Mouse (Mus musculus) CH12.LX (cell line): Measurements from ENCODE around the gene Cfap161. TPM values are rescaled to one million over a fixed set of nuclear protein-coding genes. Genes with fewer than 3 reads are reported as not detected.
A peak's percentile ranks its signal among the peaks of the same experiment; 100 is the strongest.

Experiments used
- DNase-seq: peaks from one replicate; pipeline ENCODE4 v3.0.0-alpha.2; 2013; ENCODE audit errors: extremely low read depth
- H3K27ac ChIP-seq: 2 replicates; pipeline ENCODE4 v1.5.1; 2012; ENCODE audit warnings: low read depth, mild to moderate bottlenecking, control low read depth, moderate library complexity; ENCODE audit not compliant: insufficient read depth
- H3K27me3 ChIP-seq: replicated peaks from 2 replicates; pipeline ENCODE3; 2012; ENCODE audit warnings: inconsistent platforms
- H3K36me3 ChIP-seq, 2 experiments: replicated peaks in 1 of 2; 2 replicates each; pipeline versions ENCODE3 to v1.6.1; 2012; ENCODE audit warnings: inconsistent platforms in 1 of 2, low read length in 1 of 2, mild to moderate bottlenecking in 1 of 2, mixed read lengths in 1 of 2, moderate library complexity in 1 of 2; ENCODE audit not compliant: control insufficient read depth in 1 of 2, insufficient read depth in 1 of 2
- H3K4me1 ChIP-seq, 2 experiments: 2 replicates each; pipeline ENCODE4 v1.6.1; 2012; ENCODE audit warnings: inconsistent platforms in 1 of 2, moderate library complexity in 1 of 2; ENCODE audit not compliant: insufficient read depth in 2 of 2, control insufficient read depth in 1 of 2
- H3K4me2 ChIP-seq: 2 replicates; pipeline ENCODE4 v1.6.1; 2012; ENCODE audit warnings: low read depth, mild to moderate bottlenecking, control low read depth; ENCODE audit not compliant: poor library complexity, insufficient read depth, severe bottlenecking
- H3K4me3 ChIP-seq, 3 experiments: fragments of 150-350 bp in 1 of 3; sonication (generic) in 1 of 3; replicated peaks in 1 of 3; 2 replicates each; pipeline versions ENCODE3 to v1.5.1; 2011 to 2012; ENCODE audit warnings: low read depth in 2 of 3, low read length in 2 of 3, mild to moderate bottlenecking in 2 of 3, moderate library complexity in 2 of 3, control low read depth in 1 of 3, improper control_type of control experiment in 1 of 3, inconsistent platforms in 1 of 3, mixed read lengths in 1 of 3; ENCODE audit not compliant: poor library complexity in 1 of 3
- H3K79me2 ChIP-seq: replicated peaks from 2 replicates; pipeline ENCODE4 v1.6.1; 2012; ENCODE audit warnings: mild to moderate bottlenecking, moderate library complexity; ENCODE audit not compliant: control insufficient read depth, poor library complexity, insufficient read depth, severe bottlenecking; ENCODE audit errors: extremely low read depth
- H3K9ac ChIP-seq: 2 replicates; pipeline ENCODE4 v1.6.1; 2012; ENCODE audit warnings: low read depth, mild to moderate bottlenecking, control low read depth, moderate library complexity; ENCODE audit not compliant: insufficient read depth
- H3K9me3 ChIP-seq: replicated peaks from 2 replicates; pipeline ENCODE3; 2012; ENCODE audit warnings: low read length, inconsistent platforms, mixed read lengths
- BHLHE40 ChIP-seq: IDR thresholded peaks from 2 replicates; pipeline ENCODE4 v1.6.1; 2011; ENCODE audit warnings: mild to moderate bottlenecking, low read depth, low read length, improper control_type of control experiment
- CHD2 ChIP-seq: IDR thresholded peaks from 2 replicates; pipeline ENCODE4 v1.6.1; 2011; ENCODE audit warnings: low read length, improper control_type of control experiment
- CTCF ChIP-seq, 2 experiments: IDR thresholded peaks in 1 of 2; conservative IDR thresholded peaks in 1 of 2; 2 replicates each; pipeline ENCODE4 v1.5.1; 2011 to 2012; ENCODE audit warnings: low read depth in 2 of 2, low read length in 2 of 2, improper control_type of control experiment in 1 of 2, inconsistent platforms in 1 of 2, mild to moderate bottlenecking in 1 of 2, moderate library complexity in 1 of 2
- E2F4 ChIP-seq: IDR thresholded peaks from 2 replicates; pipeline ENCODE4 v1.6.1; 2011; ENCODE audit warnings: low read depth, low read length, improper control_type of control experiment; ENCODE audit not compliant: insufficient replicate concordance
- ELF1 ChIP-seq: IDR thresholded peaks from 2 replicates; pipeline ENCODE4 v1.6.1; 2014; ENCODE audit warnings: low read depth, mild to moderate bottlenecking, inconsistent platforms, low read length, improper control_type of control experiment
- EP300 ChIP-seq: IDR thresholded peaks from 2 replicates; pipeline ENCODE4 v1.6.1; 2011; ENCODE audit warnings: low read length, improper control_type of control experiment
- ETS1 ChIP-seq: conservative IDR thresholded peaks from 2 replicates; pipeline ENCODE4 v1.6.1; 2012; ENCODE audit warnings: low read depth, mild to moderate bottlenecking, inconsistent platforms, low read length, improper control_type of control experiment, moderate library complexity
- GABPA ChIP-seq: IDR thresholded peaks from 2 replicates; pipeline ENCODE4 v1.6.1; 2012; ENCODE audit warnings: low read depth, low read length, improper control_type of control experiment, inconsistent platforms; ENCODE audit not compliant: insufficient replicate concordance
- HCFC1 ChIP-seq: IDR thresholded peaks from 2 replicates; pipeline ENCODE4 v1.6.1; 2012; ENCODE audit warnings: low read depth, mild to moderate bottlenecking, inconsistent platforms, low read length, improper control_type of control experiment
- IRF4 ChIP-seq: IDR thresholded peaks from 2 replicates; pipeline ENCODE4 v1.6.1; 2014; ENCODE audit warnings: low read depth, mild to moderate bottlenecking, inconsistent platforms, low read length, improper control_type of control experiment
- JUN ChIP-seq: IDR thresholded peaks from 2 replicates; pipeline ENCODE4 v1.6.1; 2011; ENCODE audit warnings: low read depth, mild to moderate bottlenecking, low read length, improper control_type of control experiment, moderate library complexity; ENCODE audit not compliant: insufficient read depth
- JUND ChIP-seq: conservative IDR thresholded peaks from 2 replicates; pipeline ENCODE4 v1.6.1; 2011; ENCODE audit warnings: low read depth, low read length, improper control_type of control experiment
- KAT2A ChIP-seq: IDR thresholded peaks from 2 replicates; pipeline ENCODE4 v1.6.1; 2012; ENCODE audit warnings: low read length, improper control_type of control experiment, inconsistent platforms; ENCODE audit not compliant: insufficient replicate concordance
- MAZ ChIP-seq: IDR thresholded peaks from 2 replicates; pipeline ENCODE4 v1.6.1; 2012; ENCODE audit warnings: low read depth, mild to moderate bottlenecking, inconsistent platforms, low read length, improper control_type of control experiment, moderate library complexity
- MEF2A ChIP-seq: IDR thresholded peaks from 2 replicates; pipeline ENCODE4 v1.6.1; 2014; ENCODE audit warnings: low read depth, mild to moderate bottlenecking, inconsistent platforms, low read length, improper control_type of control experiment, borderline replicate concordance
- MXI1 ChIP-seq: IDR thresholded peaks from 2 replicates; pipeline ENCODE4 v1.6.1; 2011; ENCODE audit warnings: mild to moderate bottlenecking, low read depth, low read length, improper control_type of control experiment
- MYC ChIP-seq: IDR thresholded peaks from 2 replicates; pipeline ENCODE4 v1.6.1; 2011; ENCODE audit warnings: low read depth, mild to moderate bottlenecking, improper control_type of control experiment, low read length
- NELFE ChIP-seq: IDR thresholded peaks from 2 replicates; pipeline ENCODE4 v1.6.1; 2011; ENCODE audit warnings: low read depth, low read length, improper control_type of control experiment
- NRF1 ChIP-seq: IDR thresholded peaks from 2 replicates; pipeline ENCODE4 v1.6.1; 2014; ENCODE audit warnings: low read depth, mild to moderate bottlenecking, inconsistent platforms, low read length, improper control_type of control experiment, moderate library complexity
- POLR2A ChIP-seq: IDR thresholded peaks from 2 replicates; pipeline ENCODE4 v1.6.1; 2011; ENCODE audit warnings: low read depth, mild to moderate bottlenecking, improper control_type of control experiment, low read length
- POLR2AphosphoS2 ChIP-seq: IDR thresholded peaks from 2 replicates; pipeline ENCODE4 v1.6.1; 2011; ENCODE audit warnings: low read depth, low read length, improper control_type of control experiment
- RAD21 ChIP-seq: IDR thresholded peaks from 2 replicates; pipeline ENCODE4 v1.6.1; 2011; ENCODE audit warnings: low read depth, mild to moderate bottlenecking, low read length, improper control_type of control experiment, moderate library complexity
- RCOR1 ChIP-seq: conservative IDR thresholded peaks from 2 replicates; pipeline ENCODE4 v1.6.1; 2012; ENCODE audit warnings: low read depth, mild to moderate bottlenecking, inconsistent platforms, low read length, improper control_type of control experiment
- SMC3 ChIP-seq: IDR thresholded peaks from 2 replicates; pipeline ENCODE4 v1.6.1; 2011; ENCODE audit warnings: low read depth, low read length, improper control_type of control experiment
- TBP ChIP-seq: conservative IDR thresholded peaks from 2 replicates; pipeline ENCODE4 v1.6.1; 2011; ENCODE audit warnings: low read depth, low read length, improper control_type of control experiment
- TCF12 ChIP-seq: IDR thresholded peaks from 2 replicates; pipeline ENCODE4 v1.6.1; 2014; ENCODE audit warnings: low read depth, mild to moderate bottlenecking, inconsistent platforms, low read length, improper control_type of control experiment
- UBTF ChIP-seq: IDR thresholded peaks from 2 replicates; pipeline ENCODE4 v1.6.1; 2012; ENCODE audit warnings: low read depth, mild to moderate bottlenecking, inconsistent platforms, low read length, improper control_type of control experiment, moderate library complexity
- USF1 ChIP-seq: IDR thresholded peaks from 2 replicates; pipeline ENCODE4 v1.6.1; 2014; ENCODE audit warnings: low read depth, mild to moderate bottlenecking, inconsistent platforms, low read length, improper control_type of control experiment
- USF2 ChIP-seq: conservative IDR thresholded peaks from 2 replicates; pipeline ENCODE4 v1.6.1; 2011; ENCODE audit warnings: low read depth, low read length, improper control_type of control experiment
- ZC3H11A ChIP-seq: IDR thresholded peaks from 2 replicates; pipeline ENCODE4 v1.6.1; 2012; ENCODE audit warnings: low read depth, mild to moderate bottlenecking, inconsistent platforms, low read length, improper control_type of control experiment
- ZMIZ1 ChIP-seq: IDR thresholded peaks from 2 replicates; pipeline ENCODE4 v1.6.1; 2012; ENCODE audit warnings: low read depth, mild to moderate bottlenecking, inconsistent platforms, low read length, improper control_type of control experiment
- ZNF384 ChIP-seq: IDR thresholded peaks from 2 replicates; pipeline ENCODE4 v1.6.1; 2012; ENCODE audit warnings: low read depth, low read length, improper control_type of control experiment, inconsistent platforms
- dilution Hi-C: fragments of 300-500 bp; cut with MboI; formaldehyde crosslinking; loops from 2 replicates; pipeline ENCODE4 v1.14.3; 2020; ENCODE audit warnings: low sequenced_read_pairs; ENCODE audit not compliant: extremely low pct_unique_long_range_greater_than_20kb, extremely low pct_ligation_motif_present
- in situ Hi-C: fragments of 300-500 bp; cut with MboI; formaldehyde crosslinking; loops from 3 replicates; pipeline ENCODE4 v1.14.3; 2019; ENCODE audit warnings: low sequenced_read_pairs, low pct_ligation_motif_present, low pct_unique_long_range_greater_than_20kb, mixed read lengths
- polyA plus RNA-seq: library from polyadenylated mRNA; unstranded; fragments of >175 nt; gene quantifications from 2 replicates; pipeline ENCODE4 v1.2.1, GENCODE M21; 2012; ENCODE audit warnings: low read depth; ENCODE audit not compliant: insufficient read length
- total RNA-seq, 2 experiments: library from RNA; depleted of rRNA; stranded (reverse); fragments of 300-350 nt in 1 of 2; fragments of >200 nt in 1 of 2; gene quantifications; 2 replicates each; pipeline ENCODE4 v1.2.3; 2012 to 2014

Gene Cfap161
- total and polyA plus RNA-seq, 3 experiments, result 0.08 to 0.42 (median 0.17) TPM

DNA sequence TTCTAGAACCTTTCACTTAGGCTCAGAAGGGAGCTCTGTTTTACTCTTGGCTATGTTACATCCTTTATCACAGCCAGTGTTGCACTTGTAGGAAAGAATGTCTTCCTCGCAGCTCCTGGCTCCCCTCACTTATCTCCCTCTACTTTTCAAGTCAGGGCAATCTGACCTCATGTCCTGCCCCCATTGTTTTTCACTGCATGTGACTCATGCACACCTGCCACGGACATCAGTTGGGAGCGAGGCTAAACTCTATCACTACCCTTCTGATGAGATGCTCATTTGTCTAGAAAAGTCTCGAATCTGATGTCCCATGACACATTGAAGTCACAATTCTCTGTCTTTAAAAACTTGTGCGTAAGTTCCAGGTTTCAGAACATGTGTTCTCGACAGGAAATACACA is 12.3 kb upstream of the Cfap161 start:
- H3K9ac ChIP-seq, result no peak overlapping the region
- DNase-seq, result no peak
- no peak overlapping the region for H3K4me2 ChIP-seq
- no peaks in the 10 kb centered on the region for H3K79me2 ChIP-seq
- no peaks in the 10 kb centered on the region for H3K27me3 ChIP-seq
- peaks cover 19 to 63% of the 10 kb centered on the region in 2 experiments; a peak in 3 of 4 replicates for H3K4me1 ChIP-seq
- no peaks in the 10 kb centered on the region for H3K36me3 ChIP-seq
- H3K27ac ChIP-seq, result no peak overlapping the region
- in situ Hi-C loops (loop anchor here (5.0 kb wide), 1 partner anchor 70 kb away; no protein-coding TSS in a partner anchor), dilution Hi-C loops (no loop called here)
- H3K4me3 ChIP-seq, result no peak overlapping the region
- H3K9me3 ChIP-seq, result no peaks in the 10 kb centered on the region
- TF ChIP-seq UBTF, result no peak
- no peak for TF ChIP-seq CHD2
- no peak for TF ChIP-seq RAD21
- peak; percentile 51 for TF ChIP-seq BHLHE40
- TF ChIP-seq EP300, result no peak
- TF ChIP-seq ETS1, result peak; percentile 34; the same call in 1 of the 2 replicates

GRCm38 (mm10) chr7:83803777-83804176 is 9.1 kb upstream of the Cfap161 start:
- no peaks in the 10 kb centered on the region for H3K36me3 ChIP-seq
- H3K4me3 ChIP-seq, result no peak overlapping the region
- H3K27ac ChIP-seq, result no peak overlapping the region
- no peak overlapping the region for H3K4me2 ChIP-seq
- no peaks in the 10 kb centered on the region for H3K79me2 ChIP-seq
- peak; percentile 58 for DNase-seq
- no peaks in the 10 kb centered on the region for H3K27me3 ChIP-seq
- H3K9me3 ChIP-seq, result no peaks in the 10 kb centered on the region
- dilution Hi-C loops (no loop called here), in situ Hi-C loops (no loop called here)
- no peak overlapping the region for H3K9ac ChIP-seq
- H3K4me1 ChIP-seq, result peaks cover 12 to 39% of the 10 kb centered on the region in 2 experiments; a peak in 3 of 4 replicates
- TF ChIP-seq CTCF (conservative IDR thresholded peaks at IDR 0.05 in 1 of 2, IDR thresholded peaks at IDR 0.05 in 1 of 2; ENCODE audit: low read depth in 2 of 2, low read length in 2 of 2), result no peak
- TF ChIP-seq ELF1, result no peak
- TF ChIP-seq CHD2, result no peak
- TF ChIP-seq POLR2A, result no peak
- no peak for TF ChIP-seq MAZ
- no peak; the same call in 1 of the 2 replicates for TF ChIP-seq RAD21
- no peak for TF ChIP-seq MYC
- no peak for TF ChIP-seq ZMIZ1
- TF ChIP-seq BHLHE40, result peak; percentile 50; the same call in 1 of the 2 replicates
- no peak for TF ChIP-seq GABPA
- TF ChIP-seq IRF4, result 0 out of 2 replicates have a peak, but pooled peaks have one; percentile 29
- TF ChIP-seq EP300, result peak; percentile 70; the same call in 1 of the 2 replicates
- peak; percentile 18; the same call in 1 of the 2 replicates for TF ChIP-seq ZNF384
- TF ChIP-seq TBP, result no peak
- TF ChIP-seq POLR2AphosphoS2, result no peak
- TF ChIP-seq JUND, result no peak
- TF ChIP-seq ZC3H11A, result no peak
- no peak for TF ChIP-seq TCF12
- TF ChIP-seq NRF1, result no peak
- TF ChIP-seq ETS1, result peak; percentile 61; the same call in 1 of the 2 replicates
- no peak for TF ChIP-seq RCOR1
- TF ChIP-seq MEF2A, result peak; percentile 76
- no peak for TF ChIP-seq E2F4
- TF ChIP-seq UBTF, result no peak
- TF ChIP-seq USF1, result no peak
- no peak for TF ChIP-seq SMC3
- TF ChIP-seq HCFC1, result no peak
- TF ChIP-seq MXI1, result no peak
- TF ChIP-seq KAT2A, result no peak
- no peak for TF ChIP-seq NELFE
- no peak; the same call in 1 of the 2 replicates for TF ChIP-seq JUN
- TF ChIP-seq USF2, result no peak
